Mouse (Mus musculus): ENCODE data around the gene Nfkbia. TPM values are rescaled to one million over a fixed set of nuclear protein-coding genes. Genes with fewer than 3 reads are reported as not detected.

The Nfkbia gene
- 10 to 100 TPM; 69.4 to 81.5 TPM for total RNA-seq (2021)
- long read RNA-seq, experiment 1, transcript Nfkbia-201 (6 exons, 1,578 nt) = major isoform, 159 of 166 reads
- long read RNA-seq, experiment 1, partial matches to known transcripts = 2 of 166 reads
- long read RNA-seq, experiment 1, other reads (novel, unspliced or antisense) = 5 of 166 reads
- long read RNA-seq, experiment 2, transcript Nfkbia-201 (6 exons, 1,578 nt) = major isoform, 63 of 67 reads
- long read RNA-seq, experiment 2, partial matches to known transcripts = 4 of 67 reads
- long read RNA-seq, experiment 2, other reads (novel, unspliced or antisense) = 0 of 67 reads

DNA sequence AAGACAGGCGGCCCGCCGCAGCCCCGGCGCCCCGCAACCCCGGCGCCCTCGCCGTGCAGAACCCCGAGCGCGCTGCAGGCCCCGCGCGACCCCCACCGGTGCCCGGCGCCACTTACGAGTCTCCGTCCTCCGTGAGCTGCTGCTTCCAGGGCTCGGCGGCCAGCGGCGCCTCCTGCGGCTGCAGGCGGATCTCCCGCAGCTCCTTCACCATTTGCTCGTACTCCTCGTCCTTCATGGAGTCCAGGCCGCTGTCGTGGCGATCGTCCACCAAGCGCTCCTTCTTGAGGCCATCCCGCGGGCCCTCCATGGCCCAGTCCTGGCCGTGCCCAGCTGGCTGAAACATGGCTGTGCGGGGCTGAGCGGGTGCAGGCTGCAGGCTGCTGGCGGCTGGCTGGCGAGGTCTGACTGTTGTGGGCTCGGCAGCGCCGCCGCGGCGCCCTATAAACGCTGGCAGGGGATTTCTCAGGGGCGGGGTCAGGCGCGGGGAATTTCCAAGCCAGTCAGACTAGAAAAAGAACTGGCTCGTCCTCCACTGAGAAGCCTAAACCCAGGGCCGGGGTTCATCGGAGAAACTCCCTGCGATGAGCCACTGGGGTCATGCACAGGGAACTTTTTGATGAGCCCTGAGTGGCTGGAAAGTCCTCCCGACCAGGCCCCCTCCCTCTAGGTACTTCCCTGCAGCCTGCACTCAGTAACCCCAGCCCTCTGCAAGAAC lies at the start of gene Nfkbia:
Gene Nfkbia, minus strand, starts transcription at position 464 of the 715 bp plus-strand sequence.
- intact Hi-C loops (cut with DNase I) = loop anchor here (1.0 to 10.0 kb wide), 3 partner anchors 46 to 342 kb away; partner anchors contain the start of gene Brms1l
- DNase-seq = peak; percentile 97 to 98

DNA sequence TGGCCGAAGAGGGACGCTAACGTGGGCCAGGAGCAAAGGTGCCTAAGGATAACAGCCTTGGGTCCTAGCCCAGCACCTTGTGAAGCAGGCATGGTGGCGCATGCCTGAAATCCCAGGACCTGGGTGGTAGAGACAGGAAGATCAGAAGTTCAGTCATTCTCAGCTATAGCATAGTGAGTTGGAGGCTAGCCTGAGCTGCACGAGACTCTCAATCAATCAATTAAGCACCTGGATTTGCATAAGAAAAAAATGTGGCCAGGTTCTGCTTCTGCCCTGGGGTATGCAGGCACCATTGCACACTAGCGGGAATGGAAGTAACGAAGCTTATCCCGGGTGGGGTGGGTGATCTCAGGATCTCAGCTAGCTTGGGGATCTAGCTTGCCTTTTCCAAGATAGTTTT lies 46.7 kb upstream of the Nfkbia start:
- no peak for DNase-seq

DNA sequence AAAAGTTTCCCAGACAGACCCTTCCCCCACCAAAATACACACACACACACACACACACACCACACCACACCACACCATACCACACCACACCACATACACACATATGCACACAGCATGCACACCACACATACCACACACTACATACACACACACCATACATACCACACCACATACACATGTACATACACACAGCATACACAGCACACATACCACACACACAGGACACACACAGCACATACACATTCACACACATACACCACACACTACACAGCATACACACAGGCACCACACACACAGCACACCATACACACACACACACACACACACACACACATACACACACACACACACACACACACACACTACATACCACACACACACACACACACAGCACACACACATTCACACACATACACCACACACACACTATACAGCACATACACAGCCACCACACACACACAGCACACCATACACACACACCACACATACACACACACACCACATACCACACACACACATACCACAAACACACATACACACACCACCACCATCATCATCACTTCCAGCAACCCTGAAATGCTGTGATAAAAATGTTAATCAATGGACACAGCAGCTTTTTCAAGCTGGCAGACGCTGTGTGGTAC lies 46.0 kb upstream of the Nfkbia start:
- no peak for DNase-seq
- intact Hi-C loops (cut with DNase I) = no loop called here

More for the DNA sequence above, 46.7 kb upstream of the Nfkbia start:
- intact Hi-C loops (cut with DNase I) = no loop called here

DNA sequence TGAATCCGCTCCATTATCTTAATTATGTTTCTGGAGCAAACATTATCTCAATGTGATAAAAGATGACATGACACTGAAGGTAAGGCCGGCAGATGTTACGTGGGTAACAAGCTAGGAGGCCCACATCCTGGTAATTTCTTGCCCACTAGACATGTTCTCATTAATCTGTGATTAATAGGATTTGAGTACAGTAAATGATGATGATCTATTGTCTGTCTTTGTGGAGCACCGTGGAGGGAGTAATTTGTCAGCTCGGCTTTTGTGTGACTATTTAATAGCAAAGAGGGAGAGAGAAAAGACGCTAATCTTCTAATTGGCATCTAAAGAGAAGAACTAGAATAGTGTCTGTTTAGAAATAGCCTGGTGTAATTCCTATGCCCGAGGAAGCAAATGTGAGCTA lies 45.3 kb upstream of the Nfkbia start:
- intact Hi-C loops (cut with DNase I) = no loop called here
- no peak for DNase-seq

- peak in 1 of 2 experiments; percentile 19 for DNase-seq
- intact Hi-C loops (cut with DNase I) = no loop called here
Observed at GRCm38 (mm10) chr12:55536537-55537135, 44.2 kb upstream of the Nfkbia start.

DNA sequence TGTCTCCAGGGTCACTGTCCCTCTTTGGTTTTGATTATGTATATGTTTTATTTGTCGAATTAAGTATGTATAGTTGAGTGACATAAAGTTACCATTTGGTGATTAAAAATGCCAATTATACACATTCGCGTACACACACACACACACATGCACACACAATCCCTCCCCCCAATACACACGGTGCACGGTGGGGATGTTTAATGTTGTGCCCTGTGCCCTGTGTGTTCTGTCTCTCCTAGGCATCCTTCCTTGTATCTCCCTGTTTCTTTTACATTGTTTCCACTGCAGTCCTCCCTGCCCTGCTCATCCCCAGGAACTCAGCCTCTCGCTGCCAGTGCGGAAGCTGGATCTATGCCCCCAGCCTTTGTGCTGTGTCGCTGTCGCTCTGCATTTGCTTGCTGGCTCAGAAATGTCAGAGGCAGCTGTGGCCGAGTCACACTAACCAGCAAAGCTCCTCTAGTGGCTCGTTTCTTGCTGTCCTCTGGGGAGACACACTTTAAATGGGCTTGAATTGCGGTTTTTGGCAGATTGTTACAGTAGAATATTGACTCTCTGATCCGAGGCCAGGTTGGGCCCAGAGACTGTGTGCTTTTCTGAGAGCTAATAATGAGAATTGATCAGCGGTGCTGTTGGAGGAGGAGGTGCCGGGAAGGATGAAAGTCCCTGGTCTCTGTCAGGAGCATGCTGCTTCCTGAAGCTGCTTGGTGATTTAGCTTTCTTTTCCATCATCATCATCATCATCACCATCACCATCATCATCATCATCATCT lies 34.7 kb upstream of the Nfkbia start:
- intact Hi-C loops (cut with DNase I) = no loop called here
- DNase-seq = no peak

- DNase-seq = peak; percentile 60 to 68
- intact Hi-C loops (cut with DNase I) = no loop called here
Observed at GRCm38 (mm10) chr12:55518061-55518738, 25.8 kb upstream of the Nfkbia start.

DNA sequence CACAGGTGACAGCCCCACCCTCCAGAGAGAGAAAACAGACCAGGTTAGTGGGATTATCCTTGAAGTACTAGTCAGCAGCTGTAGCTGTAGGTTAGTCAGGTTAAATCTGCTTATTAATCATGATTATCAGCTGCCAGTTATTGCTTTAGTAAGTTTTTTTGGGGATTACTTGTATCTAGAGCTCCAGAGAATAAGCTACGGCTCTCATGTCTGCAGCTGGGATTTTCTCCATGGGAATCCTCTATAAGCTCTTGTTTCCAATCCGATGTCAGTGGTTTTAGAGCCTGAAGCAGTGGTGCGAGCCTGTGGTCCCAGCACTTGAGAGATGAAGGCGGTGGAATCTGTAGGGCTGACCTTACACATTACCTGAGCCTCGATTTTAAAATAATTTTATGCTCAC lies 16.4 kb upstream of the Nfkbia start:
- DNase-seq = no peak
- intact Hi-C loops (cut with DNase I) = no loop called here

- intact Hi-C loops (cut with DNase I) = no loop called here
- no peak for DNase-seq
Observed at GRCm38 (mm10) chr12:55507332-55507935, 15.0 kb upstream of the Nfkbia start.

GRCm38 (mm10) chr12:55506029-55506330 lies 13.5 kb upstream of the Nfkbia start:
- intact Hi-C loops (cut with DNase I) = no loop called here
- peak; percentile 64 to 72 for DNase-seq

GRCm38 (mm10) chr12:55505314-55506028 lies 13.0 kb upstream of the Nfkbia start:
- intact Hi-C loops (cut with DNase I) = no loop called here
- no peak for DNase-seq

DNA sequence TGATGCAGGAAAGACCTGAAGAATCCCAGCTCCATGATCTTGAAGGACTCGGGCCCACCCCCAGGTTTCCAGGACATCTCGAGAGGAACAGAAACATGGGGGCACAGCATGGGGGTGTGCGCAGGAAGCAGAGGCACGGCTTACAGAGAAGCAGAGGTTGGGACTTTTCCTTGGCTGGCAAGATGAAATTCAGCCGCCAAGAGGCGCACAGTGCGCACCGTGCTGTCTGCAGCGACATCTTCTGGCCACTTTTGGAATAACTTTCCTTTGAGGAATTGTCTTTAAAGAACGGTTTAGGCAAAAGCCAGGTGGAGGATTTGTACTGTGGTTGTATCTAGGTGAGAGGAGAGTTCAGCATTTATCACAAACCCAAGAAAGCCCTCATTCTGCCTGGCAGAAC lies 6.6 kb upstream of the Nfkbia start:
- peak; percentile 80 to 92 for DNase-seq
- intact Hi-C loops (cut with DNase I) = loop anchor here (1.0 to 10.0 kb wide), 3 partner anchors 144 to 336 kb away; partner anchors contain the start of gene Brms1l

GRCm38 (mm10) chr12:55497737-55498136 lies 5.3 kb upstream of the Nfkbia start:
- intact Hi-C loops (cut with DNase I) = loop anchor here (2.0 to 10.0 kb wide), 2 partner anchors 125 to 337 kb away; partner anchors contain the start of gene Brms1l
- no peak for DNase-seq

DNA sequence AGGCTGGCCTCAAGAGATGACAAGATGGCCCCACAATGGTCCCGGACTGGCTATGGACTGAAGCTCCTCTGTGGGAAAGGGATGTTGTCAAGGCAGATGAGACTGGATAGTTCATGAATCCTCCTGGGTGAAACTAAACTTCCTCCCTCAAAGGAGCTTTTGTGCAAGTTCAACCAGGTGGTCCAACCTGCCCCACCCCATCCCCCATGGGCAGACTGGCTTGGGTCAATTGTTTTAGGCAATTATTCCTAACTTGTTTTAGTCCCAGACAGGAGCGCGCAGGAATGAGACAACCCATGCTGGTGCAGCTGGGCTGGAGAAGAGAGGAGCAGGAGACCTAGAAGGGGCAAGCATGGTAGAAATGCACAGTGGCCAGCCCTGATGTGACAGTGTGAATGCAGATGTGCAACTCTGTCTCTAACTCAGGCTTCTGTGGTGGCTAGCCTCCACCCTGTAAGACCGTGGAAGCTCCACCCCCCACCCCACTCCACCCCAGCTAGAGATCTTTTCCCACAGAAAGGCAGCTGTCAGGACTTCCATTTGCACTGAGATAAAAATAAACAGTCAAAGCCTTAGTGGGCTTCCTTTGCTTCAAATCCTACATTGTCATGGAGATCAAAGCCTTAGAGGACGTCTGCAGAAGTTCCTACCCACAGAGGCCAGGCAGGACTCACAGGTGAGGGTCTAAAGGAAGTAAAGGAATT lies 3.6 kb upstream of the Nfkbia start:
- DNase-seq = no peak
- intact Hi-C loops (cut with DNase I) = loop anchor here (1.0 to 10.0 kb wide), 3 partner anchors 99 to 339 kb away; partner anchors contain the start of gene Brms1l

- intact Hi-C loops (cut with DNase I) = loop anchor here (1.0 to 10.0 kb wide), 2 partner anchors 98 to 339 kb away; partner anchors contain the start of gene Brms1l
- DNase-seq = peak; percentile 67 to 82
Observed at GRCm38 (mm10) chr12:55495114-55495901, 2.9 kb upstream of the Nfkbia start.

GRCm38 (mm10) chr12:55493381-55493780 lies 934 bp upstream of the Nfkbia start:
- intact Hi-C loops (cut with DNase I) = loop anchor here (10.0 kb wide), 1 partner anchor 341 kb away; the partner anchor contains the start of gene Brms1l
- DNase-seq = peak in 1 of 2 experiments; percentile 33

GRCm38 (mm10) chr12:55492941-55493340 lies 494 bp upstream of the Nfkbia start:
- intact Hi-C loops (cut with DNase I) = loop anchor here (1.0 to 10.0 kb wide), 3 partner anchors 47 to 342 kb away; partner anchors contain the start of gene Brms1l
- no peak for DNase-seq
